In the genomic region with DNA sequence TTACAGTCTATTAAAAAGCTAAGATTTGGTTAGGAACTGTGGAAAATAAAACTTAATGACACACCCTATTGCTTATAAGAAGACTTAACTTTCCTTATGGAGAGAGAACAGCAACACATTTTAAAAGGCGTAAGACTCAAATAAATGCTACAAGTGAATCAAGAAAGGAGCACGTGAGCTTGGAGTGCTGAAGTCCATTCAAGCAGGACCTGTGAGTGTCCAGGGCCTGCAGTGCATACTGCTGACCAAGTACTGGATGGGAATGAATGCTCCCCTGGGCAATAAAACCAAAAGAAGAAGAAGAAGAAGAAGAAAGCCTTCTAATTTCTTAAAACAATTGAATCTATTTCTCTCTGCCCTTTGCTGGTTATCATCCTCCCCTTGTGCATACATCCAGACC, we compare ENCODE assay signal across 19 mouse cellular contexts. TPM values are rescaled to one million over a fixed set of nuclear protein-coding genes. Genes with fewer than 3 reads are reported as not detected.
DNase-seq lines count a peak whose midpoint lies in the region; ATAC-seq lines count a peak whose summit lies in the region.
"Had no signal": no experiment of that assay in that cellular context is flagged by ENCODE, and none has a peak within 500 bp of the region (broad histone marks: within the 10 kb centered on the region; RNA-seq: fewer than 3 reads in every experiment).

No protein-coding gene starts in this region.

- no peaks in the 10 kb centered on the region for H3K36me3 ChIP-seq in kidney, embryonic 15.5 days
- H3K36me3 ChIP-seq: embryonic facial prominence, embryonic 15.5 days; forebrain, embryonic 10.5 days; G1E; hindbrain, embryonic 12.5 days had no signal

- DNase-seq in kidney, adult 18-20 months = peak; percentile 27
- peak; percentile 64 to 74 for DNase-seq in kidney, adult 8-10 months
- DNase-seq in kidney, postnatal 10 days = peak; percentile 39
- peak; percentile 43 for DNase-seq in yolk sac, embryonic 10.5 days (ENCODE audit: low spot score)
- DNase-seq in B cell, adult 2 months = no peak
- DNase-seq in left cerebral cortex, adult 18-20 months (ENCODE audit: low spot score in 2 of 2) = no peak
- DNase-seq: adrenal gland, adult 8-10 months; adrenal gland, postnatal 36 days; cerebellum, adult 2 months; gastrocnemius, adult 2 months; gastrocnemius, postnatal 25 days; heart, postnatal 10 days; heart, postnatal 4 days had no signal

- no peak for ATAC-seq in kidney, embryonic 15.5 days (replicated peaks; ENCODE audit: low FRiP score)

- no peak overlapping the region for H3K4me3 ChIP-seq in kidney, embryonic 15.5 days (replicated peaks)
- H3K4me3 ChIP-seq: erythroblast, embryonic 14.5 days; hindbrain, embryonic 12.5 days had no signal

- no peak overlapping the region for H3K4me2 ChIP-seq in kidney, embryonic 15.5 days

- no peak overlapping the region for H3K9ac ChIP-seq in kidney, embryonic 15.5 days
- H3K9ac ChIP-seq: embryonic facial prominence, embryonic 15.5 days had no signal

- no peaks in the 10 kb centered on the region for H3K9me3 ChIP-seq in kidney, embryonic 15.5 days (replicated peaks)
- H3K9me3 ChIP-seq: embryonic facial prominence, embryonic 15.5 days; forebrain, embryonic 10.5 days; G1E; hindbrain, embryonic 12.5 days had no signal

- H3K4me1 ChIP-seq in kidney, embryonic 15.5 days = peaks cover 17% of the 10 kb centered on the region

- WGBS in kidney, embryonic 15.5 days = 78% methylated on average over 2 of the region's 2 CpGs

- no peaks in the 10 kb centered on the region for H3K27me3 ChIP-seq in kidney, embryonic 15.5 days
- H3K27me3 ChIP-seq: embryonic facial prominence, embryonic 15.5 days; hindbrain, embryonic 12.5 days had no signal

- H3K27ac ChIP-seq in kidney, embryonic 15.5 days = no peak overlapping the region
- H3K27ac ChIP-seq: gastrocnemius, adult 2 months; hindbrain, embryonic 12.5 days had no signal

RNA-seq across cellular contexts. Expression of gene Bmp2k, which starts 32.0 kb away (rescaled TPM):
- 10.1 and 10.2 TPM in 2 replicates for polyA plus RNA-seq in kidney, embryonic 15.5 days (2015; fragmentation: Nextera tagmentation; extraction: Ambion mirVana)
- 10 to 100 TPM; 10.8 to 11.6 TPM for total RNA-seq in left cerebral cortex, adult 18-20 months (2021)

Comparison
In these comparisons a context has a peak if more than half of its experiments do, and no peak if none do; other contexts are left out.
1. DNase-seq: peak in kidney, adult 18-20 months (single experiment), kidney, adult 8-10 months (2 of 2), kidney, postnatal 10 days (single experiment) and yolk sac, embryonic 10.5 days (single experiment); none in B cell, adult 2 months (0 of 2) and left cerebral cortex, adult 18-20 months (0 of 2).